Mouse (Mus musculus) adrenal gland, adult 2 months (tissue): Measurements from ENCODE around the gene Aprt. TPM values are rescaled to one million over a fixed set of nuclear protein-coding genes. Genes with fewer than 3 reads are reported as not detected.

ENCODE experiments used
- DNase-seq: peaks from one replicate; pipeline ENCODE4 v3.0.0; 2021
- long read RNA-seq: library from polyadenylated mRNA; stranded (forward); transcript quantifications from one replicate; pipeline ENCODE4 v2.0.0, GENCODE M21; 2021
- polyA plus RNA-seq: library from polyadenylated mRNA; depleted of rRNA; stranded (reverse); fragments of >200 nt; gene quantifications from 2 replicates; pipeline ENCODE4 v1.2.3, GENCODE M21; 2012; rRNA removed
- total RNA-seq, 2 experiments: library from RNA; stranded (reverse); gene quantifications; 2 replicates each; pipeline ENCODE4 v1.2.3; 2021

The Aprt gene
- 100 to 1,000 TPM in 1 of 2 experiments, 10 to 100 TPM in 1; 56.2 to 106 TPM for total RNA-seq
- polyA plus RNA-seq, result 161 and 176 TPM in 2 replicates
- long read RNA-seq, transcript Aprt-201 (5 exons, 849 nt), result major isoform, 40 of 49 reads
- long read RNA-seq, partial matches to known transcripts, result 6 of 49 reads
- long read RNA-seq, other reads (novel, unspliced or antisense), result 3 of 49 reads

GRCm38 (mm10) chr8:122576648-122577022 lies at the start of gene Aprt:
Gene Aprt (minus strand): TSS chr8:122576909.
- peak; percentile 97 for DNase-seq

- DNase-seq, result no peak
Observed at GRCm38 (mm10) chr8:122625811-122626210, 49.1 kb upstream of the Aprt start.

- DNase-seq, result no peak
Observed at GRCm38 (mm10) chr8:122624653-122625052, 47.9 kb upstream of the Aprt start.

DNA sequence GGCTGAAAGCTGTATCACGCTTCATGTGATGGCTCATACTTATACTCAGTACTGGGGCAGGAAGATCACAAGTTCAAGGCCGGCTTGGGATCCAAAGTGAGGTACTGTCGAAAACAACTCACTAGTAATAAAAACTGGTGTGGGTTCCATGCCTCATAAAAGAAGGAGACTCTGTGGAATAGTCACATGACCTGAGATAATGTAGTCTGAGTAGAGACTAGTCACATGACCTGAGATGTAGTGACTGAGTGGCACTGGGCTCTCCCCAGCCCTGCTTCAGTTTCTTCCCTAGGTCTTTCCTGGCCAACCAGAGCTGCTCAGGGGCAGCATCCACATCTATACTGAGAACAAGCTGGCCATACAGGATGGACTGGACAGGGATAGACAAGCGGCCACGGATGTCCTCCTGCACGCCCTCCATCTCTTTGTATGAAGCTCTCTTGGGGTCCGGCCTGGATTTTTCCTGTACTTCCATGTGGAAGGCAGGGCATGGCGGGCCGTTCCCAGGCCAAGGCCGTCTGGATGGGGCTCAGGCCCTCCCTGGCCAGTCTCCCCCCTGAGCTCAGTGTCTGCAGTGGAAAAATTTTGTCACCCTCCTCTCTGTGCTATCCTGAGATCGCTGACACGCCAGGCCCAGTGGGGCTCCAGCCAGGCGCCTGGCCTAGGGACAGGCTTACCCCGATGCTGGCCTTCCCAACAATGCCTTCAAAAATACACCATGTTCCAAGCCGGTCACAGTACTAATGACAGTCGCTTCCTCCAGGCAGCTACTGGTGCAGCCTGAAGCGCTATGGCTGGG lies 47.3 kb upstream of the Aprt start:
- no peak for DNase-seq

- DNase-seq, result no peak
Observed at GRCm38 (mm10) chr8:122622727-122623126, 46.0 kb upstream of the Aprt start, which contains the start of gene Pabpn1l. Gene Pabpn1l (minus strand): TSS chr8:122622739.

DNA sequence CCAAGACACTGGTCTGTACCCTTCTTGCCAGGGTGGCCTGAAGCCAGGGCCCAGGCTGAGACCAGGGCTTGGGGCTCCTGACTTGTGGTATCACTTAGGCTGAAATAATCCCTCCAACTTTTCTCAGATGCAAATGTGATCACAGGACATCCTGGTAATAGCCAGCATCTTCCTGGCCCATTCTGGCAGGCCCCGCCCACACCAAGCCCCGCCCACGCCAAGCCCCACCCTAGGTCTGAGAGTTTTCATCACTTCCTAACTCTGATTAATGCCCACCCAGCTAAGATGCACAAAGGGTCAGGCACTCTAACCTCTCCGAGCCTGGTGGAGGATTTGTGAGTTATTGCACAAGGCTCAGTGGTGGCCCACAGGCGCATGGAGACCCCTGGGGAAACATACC lies 43.7 kb upstream of the Aprt start:
- DNase-seq, result no peak

DNA sequence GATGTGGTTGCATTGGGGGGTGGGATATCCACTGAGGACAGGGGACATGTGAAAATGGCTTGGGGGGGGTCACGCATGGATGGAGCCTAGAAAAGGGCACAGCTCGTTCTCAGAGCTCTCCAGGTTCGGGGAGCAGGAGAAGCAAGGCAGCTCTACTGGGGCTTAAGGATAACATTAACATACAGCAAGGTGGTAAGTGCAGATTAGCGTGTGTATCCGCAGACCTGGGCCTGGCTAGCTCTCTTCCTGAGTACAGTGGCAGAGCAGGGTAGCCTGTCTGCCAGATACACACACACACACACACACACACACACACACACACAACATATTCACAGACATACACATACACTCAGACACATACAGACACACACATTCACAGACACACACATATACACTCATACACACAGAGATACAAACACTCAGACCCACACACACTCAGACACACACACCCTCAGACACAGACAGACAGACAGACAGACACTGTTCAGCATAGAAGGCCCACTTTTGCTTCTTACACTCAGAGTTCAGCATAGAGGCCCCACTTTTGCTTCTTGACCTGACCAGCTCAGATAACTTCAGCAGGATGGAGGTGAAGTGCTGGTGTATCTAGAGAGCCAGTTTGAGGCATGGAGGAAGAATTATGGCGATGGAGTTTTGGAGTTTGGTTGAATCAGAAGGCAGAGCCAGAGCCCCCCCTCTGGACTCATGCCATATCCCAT lies 42.1 kb upstream of the Aprt start:
- no peak for DNase-seq

DNA sequence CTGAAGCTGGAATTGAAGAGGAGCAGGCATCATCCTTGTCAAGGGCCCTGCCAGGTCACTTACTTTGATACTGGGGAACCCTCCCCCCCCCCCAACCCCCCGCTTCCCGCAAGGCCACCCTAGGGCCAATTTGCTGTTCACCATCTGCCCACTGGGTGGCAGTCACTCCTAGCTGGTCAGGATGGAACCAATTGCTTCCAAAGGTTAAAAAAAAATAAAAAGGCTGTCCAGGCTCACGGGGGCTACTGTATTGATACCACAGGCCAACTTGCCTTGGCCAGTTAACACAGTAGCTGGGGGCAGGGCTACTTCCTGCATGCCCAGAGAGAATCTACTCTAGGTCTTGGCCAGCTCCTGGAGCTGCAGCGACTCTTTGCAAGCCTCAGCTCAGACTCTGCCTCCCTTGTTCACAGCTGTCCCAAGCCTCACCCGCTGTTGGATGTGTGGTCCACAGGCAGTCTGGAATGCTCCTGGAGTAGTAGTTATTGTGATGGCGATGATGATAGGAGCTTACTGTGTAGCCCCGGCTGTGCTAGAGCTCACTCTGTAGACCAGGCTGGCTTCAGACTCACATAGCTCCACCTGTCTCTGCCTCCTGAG lies 41.3 kb upstream of the Aprt start:
- DNase-seq, result peak; percentile 85

DNA sequence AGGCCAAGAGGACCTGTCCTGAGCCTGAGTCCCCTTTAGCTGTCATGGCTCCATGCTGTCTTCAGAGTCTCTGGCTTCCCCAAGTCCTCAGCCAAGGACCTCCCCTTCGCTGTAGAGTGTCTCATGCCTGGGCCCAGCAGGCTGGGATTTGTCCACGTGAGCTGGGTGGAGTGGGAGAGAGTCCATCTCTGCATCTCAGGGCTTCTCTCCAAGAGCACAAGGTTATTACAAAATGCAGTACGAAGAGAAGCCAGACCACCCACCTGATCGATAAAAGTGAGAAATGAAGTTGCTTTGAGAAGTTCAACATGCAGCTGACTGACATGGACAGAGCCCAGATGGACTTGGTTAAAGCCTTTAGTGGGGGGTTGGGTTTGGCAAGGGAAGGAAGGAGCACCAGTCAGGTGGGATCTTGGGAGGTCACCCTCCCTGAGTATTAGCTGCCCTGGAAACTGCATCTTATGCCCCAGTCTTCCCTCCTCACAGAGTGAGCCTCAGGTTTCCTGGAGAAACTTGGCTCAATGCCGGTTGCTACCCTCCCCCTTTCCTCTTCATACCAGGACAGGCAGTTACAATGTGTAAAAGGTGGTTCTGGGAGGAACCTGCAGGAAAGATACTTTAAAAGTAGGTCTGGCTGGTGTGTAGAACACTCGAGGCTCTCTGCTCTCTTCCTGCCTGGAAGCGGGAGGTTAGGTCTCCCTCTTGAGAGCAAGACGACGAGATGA lies 39.6 kb upstream of the Aprt start:
- DNase-seq, result no peak

- peak; percentile 97 for DNase-seq
Observed at GRCm38 (mm10) chr8:122611295-122612133, 34.8 kb upstream of the Aprt start, which contains the start of the genes Galns and Trappc2l. Gene Galns (minus strand): TSS chr8:122611463. Gene Trappc2l (plus strand): TSS chr8:122611640.

DNA sequence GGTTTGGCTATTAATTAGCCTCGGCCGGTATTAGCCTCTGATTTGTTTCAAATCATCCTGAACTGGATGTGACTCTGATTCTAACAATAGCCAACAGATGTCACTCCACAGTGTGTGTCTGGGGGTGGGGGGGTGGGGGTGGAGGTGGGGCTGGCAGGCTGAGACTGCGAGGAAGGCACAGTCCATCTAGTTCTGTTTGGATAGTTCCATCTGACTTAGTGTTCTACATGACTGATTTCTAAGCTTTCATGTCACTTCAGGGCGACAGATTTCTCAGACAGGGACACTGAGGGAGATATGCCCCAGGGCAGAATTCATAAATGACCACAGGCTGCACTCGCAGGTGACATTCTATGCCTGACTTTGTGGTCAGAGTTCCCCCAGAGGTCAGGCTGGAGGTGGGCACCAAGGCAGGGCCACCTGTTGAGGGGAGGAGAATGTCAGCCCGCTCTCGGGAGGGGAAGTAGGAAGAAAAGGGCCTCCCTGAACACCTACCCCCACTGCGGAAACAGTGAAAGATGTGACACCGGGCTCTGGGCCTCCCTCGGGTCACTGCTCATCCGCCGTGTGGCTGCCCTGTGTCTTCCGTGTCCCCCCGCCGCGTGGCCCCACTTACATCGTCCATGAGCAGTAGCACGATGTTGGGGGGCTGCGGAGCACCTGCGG lies 34.0 kb upstream of the Aprt start:
- no peak for DNase-seq

- DNase-seq, result no peak
Observed at GRCm38 (mm10) chr8:122610209-122610608, 33.5 kb upstream of the Aprt start.

DNA sequence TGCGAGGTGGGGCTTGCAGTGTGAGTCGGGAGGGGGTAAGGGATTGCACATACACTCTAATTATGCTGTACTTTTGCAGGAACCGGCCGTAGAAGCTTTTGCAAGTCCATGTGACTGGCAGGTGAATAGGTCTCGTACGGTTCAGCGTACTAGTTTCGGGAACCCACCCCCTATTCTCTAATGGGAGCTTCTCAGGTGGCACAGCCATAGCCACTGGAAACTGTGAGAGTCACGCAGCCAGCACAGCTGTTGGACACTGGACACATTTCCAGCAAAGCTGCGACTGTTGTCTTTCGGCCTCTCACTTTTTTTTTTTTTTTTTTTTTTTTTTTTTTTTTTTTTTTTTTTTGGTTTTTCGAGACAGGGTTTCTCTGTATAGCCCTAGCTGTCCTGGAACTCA lies 30.1 kb upstream of the Aprt start:
- DNase-seq, result no peak

DNA sequence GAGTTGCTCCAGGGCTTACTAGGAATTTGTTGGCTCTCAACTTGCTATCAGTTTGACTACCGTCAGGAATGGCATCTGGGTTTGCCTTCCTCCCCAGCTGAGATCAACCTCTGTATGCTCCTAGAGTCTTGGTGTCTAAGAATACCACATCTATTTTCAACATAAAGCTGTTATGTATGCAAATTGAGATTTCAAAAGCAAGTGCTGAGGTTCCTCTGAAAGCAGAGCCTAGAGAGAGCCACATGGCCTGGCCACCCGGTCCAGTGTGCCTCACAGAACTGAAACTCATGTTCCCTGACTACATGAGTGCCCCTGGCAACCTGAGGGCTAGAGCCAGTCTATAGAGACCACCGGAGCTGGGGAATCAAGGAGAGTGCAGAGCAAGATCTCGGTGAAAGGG lies 28.7 kb upstream of the Aprt start:
- no peak for DNase-seq

DNA sequence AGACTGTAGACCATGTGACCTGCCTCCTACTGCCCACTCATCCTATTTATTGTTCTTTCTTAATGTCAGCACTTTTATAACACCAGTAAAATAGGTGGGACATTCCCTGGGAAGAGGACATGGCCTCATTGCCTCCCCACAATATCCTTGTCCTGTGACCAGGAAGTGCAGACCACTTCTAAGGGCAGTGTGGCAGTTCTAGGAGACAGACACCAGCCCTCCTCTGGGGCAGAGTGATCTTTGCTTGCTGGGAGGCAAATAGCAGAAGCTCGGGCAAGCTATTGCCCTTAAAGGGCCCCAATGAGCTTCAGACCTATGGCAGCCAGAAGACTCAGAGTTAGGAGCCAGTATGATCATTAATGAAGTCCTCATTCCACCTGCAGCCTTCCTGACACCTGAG lies 27.9 kb upstream of the Aprt start:
- no peak for DNase-seq

GRCm38 (mm10) chr8:122600666-122601065 lies 24.0 kb upstream of the Aprt start:
- DNase-seq, result no peak

GRCm38 (mm10) chr8:122596031-122596430 lies 19.3 kb upstream of the Aprt start:
- no peak for DNase-seq

DNA sequence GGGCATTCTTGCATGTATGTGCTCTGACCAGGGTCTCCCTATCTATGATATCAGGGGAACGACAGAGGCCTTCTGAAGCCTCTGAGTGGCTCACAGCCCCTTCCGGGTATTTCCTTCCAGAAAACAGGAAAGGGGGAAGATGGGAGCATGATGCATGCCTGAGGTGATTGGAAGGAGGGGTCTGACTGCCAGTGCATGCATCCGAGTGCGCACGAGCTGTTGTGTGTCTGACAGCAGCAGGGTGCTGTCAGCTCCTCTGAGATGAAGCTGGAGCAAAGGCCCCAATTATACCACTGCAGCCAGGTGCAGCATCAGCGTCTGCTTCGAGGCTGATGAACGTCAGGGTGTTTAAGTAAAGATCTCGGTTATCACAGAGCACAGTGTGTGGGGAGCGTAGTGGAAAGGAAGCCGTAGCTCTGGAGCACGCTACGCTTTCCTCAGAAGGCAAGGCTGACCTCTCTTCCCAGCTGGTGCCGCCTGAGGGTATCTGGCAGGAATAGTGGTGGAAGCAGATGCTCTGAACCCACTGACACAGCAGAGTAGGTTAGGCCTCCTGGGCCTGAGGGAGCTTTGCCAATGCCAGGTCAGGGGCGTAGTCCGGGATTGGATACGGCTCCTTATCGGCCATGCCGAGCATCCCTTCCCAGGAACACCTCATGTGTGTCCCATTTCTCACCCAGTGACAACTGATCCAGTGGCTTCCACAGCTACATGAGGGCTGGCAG lies 17.2 kb upstream of the Aprt start:
- DNase-seq, result no peak

GRCm38 (mm10) chr8:122593240-122593639 lies 16.5 kb upstream of the Aprt start:
- no peak for DNase-seq

- no peak for DNase-seq
Observed at GRCm38 (mm10) chr8:122586749-122587148, 10.0 kb upstream of the Aprt start.
